Mouse (Mus musculus) frontal cortex, postnatal 14 days (tissue): ENCODE measurements around the gene Npas2.

Experiments used
- DNase-seq, 2 experiments: peaks; one replicate each; pipeline ENCODE4 v3.0.0; 2022; ENCODE audit warnings: low spot score in 2 of 2

The Npas2 gene

DNA sequence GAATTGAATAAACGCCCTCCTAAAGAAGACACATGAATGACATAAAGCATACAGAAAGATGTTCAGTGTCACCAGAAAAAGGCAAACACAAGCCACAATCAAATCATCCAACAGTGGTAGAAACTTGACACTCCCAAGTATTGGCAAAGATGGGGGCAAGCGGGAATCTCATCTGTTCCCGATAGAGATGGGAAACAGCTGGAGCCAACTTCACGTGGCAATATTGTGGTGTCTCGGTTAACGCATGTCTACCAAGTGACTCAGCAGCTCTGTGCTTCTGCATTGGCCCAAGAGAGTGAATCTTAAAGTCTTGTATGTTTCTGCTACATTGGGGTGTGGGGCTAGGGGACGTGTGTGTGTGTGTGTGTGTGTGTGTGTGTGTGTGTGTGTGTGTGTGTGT lies 89.8 kb downstream of the Npas2 start:
- no peak for DNase-seq

DNA sequence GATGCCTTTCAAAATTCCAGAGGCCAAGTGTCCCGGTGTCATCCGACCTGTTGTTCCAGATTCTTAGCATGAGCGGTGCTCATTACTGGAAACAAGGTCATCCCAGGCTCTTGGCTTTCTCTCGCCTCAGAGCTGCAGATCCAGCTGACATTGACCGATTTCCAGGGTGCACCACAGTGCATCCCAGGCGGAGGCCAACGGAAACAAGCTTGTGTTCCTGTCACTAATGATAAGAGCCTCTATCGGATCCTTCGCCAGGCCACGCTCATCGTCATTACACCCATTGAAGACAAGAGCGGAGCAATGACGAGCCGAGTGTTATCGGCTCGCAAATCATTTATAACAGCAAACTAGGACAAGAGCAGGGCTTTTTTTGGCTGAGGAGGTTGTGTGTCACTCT lies 91.3 kb downstream of the Npas2 start:
- no peak for DNase-seq

DNA sequence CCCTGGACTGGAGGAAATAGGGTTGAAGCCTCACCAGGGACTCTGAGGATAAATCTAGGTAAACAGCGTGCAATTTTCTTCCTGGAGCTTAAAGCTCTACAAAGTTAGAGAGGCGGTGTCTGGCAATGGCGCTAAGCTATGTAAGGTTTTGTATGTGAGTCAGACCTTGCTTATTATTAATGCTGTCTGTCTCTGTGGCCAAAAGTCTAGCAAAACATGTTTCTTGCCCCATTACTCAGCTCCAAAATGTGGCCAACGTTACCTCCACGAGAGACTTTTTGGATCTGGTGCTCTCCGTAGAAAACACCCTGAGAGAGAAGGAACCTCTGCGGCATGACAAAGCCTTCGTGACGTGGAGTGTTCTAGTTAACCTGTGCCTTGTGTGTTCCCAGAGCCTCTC lies 93.5 kb downstream of the Npas2 start:
- no peak for DNase-seq

DNA sequence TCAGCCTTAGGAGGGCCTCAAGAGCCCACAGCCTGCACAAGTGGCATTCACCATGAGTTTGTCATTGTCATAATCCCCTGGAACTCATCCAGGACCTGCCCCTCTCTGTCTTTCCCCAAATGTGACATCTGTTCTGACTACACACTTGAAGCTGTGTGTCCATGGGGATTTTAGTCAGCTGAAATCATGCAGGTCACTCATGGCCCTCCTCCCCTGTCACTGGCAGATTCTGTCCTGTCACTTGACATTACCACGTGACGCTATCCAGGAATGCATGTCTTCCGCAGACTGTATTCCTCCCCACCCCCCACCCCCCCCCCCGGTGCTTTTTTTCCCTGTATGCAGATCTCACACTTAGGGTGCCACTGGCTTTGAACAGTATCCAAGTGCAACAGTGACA lies 94.3 kb downstream of the Npas2 start:
- DNase-seq: no peak

DNA sequence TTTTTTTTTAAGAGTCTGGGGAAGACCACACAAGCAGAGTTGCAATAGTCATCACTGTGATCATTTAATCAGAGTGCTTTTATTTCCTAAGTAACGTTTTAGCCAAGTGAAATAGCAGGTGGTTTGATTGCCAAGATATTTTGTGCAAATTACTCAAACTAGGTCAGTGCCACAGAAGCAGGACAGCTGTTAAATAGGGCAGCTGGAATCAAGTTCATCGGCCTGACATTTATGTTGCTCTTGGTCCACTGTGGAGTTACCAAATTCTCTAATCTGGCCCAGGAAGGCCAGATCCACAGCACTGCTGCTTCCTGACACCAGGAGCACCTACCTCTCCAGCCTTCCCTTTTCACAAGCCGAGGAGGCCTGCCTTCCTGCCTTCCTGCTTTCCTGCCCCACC lies 94.9 kb downstream of the Npas2 start:
- no peak for DNase-seq

DNA sequence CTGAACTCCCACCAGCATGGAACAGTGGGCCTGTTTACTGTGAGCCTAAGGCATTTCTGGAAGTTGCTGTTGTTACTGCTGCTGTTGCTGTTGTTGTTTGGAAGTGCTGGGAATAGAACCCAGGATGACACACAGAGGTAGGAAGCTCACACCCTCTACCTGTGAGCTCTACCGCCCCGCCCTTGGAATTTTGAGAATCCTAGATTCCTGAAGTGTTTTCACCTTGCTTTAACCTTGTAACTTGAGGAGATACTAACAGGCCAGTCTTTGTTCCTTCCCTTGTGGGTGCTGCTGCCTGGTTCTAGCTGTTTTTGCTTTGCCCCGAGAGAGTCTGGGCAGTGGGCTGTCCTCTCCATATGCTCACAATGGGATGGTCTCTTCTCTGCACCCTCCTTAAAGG lies 98.5 kb downstream of the Npas2 start:
- no peak for DNase-seq

DNA sequence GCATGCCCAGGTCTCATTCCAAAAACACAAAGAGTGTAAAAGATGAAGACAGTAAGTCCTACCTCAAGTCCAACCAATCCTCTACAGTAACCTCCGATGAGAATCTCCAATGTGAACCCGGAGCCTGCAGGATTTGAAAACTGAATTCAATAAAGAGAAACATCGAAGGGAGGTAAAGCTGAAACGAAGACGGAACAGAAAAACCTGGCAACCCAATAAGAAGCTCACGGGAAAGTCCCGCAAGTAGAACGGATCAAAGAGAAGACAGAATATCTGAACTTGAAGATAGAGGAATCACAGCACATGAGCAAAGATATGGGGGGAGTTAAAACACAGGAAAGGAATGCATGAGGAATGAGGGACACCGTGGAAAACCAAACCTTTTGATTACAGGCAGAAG lies 104.8 kb downstream of the Npas2 start:
- DNase-seq: no peak

DNA sequence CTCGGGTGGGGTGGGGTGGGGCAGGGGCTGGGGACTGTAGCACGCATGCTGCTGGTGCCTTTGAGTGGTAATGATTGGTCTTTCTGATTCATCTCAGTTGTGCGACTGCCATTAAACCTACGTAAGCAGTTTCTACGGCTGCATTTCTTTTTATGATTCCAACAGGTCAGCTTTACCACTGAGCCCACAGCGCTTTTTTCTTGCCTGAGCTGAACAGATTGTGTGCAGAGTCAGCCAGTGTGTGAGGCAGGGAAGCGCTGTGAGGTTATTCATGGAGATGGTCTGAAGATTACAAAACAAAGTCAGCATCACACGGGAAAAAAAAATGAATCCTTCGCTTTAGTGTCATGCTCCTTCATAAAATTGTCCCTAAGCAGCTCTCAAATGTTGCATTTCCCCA lies 106.7 kb downstream of the Npas2 start:
- DNase-seq: no peak

DNA sequence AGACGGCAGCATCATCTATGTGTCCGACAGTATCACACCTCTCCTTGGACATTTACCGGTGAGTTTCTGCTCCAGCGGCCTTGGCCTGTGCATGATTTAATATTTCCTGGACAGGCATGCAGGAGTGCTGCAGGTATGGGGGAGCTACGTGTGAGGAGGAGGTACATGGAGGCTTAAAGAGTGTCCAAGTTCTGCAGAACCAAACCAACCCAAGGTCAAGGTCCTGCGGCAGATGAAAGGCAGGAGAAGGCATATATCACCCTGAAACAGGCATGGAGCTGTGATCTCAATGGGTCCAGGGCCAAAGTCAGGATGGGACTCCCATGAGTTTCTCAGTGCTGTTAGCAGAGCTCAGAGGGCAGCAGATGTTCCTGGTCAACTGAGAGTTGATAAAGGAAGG lies 107.1 kb downstream of the Npas2 start:
- no peak for DNase-seq

DNA sequence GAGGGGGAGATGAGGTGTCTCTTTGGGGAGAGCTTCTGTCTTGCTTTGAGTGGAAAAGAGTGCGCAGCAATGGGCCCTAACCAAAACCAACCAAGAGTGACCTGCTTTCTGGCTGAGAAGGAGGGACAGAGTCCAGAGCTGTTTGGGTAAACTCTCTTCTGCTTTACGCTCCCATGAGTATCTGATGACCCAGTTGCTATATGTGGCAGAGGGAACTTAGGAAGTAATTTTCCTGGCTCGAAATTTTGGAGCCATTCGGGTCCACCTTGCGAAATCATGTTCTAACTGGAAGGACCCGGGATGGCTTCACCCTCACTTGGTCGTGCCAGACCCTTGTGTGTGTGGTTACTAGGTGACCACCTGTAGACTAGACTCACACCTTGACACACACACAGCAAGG lies 108.7 kb downstream of the Npas2 start:
- DNase-seq: no peak

DNA sequence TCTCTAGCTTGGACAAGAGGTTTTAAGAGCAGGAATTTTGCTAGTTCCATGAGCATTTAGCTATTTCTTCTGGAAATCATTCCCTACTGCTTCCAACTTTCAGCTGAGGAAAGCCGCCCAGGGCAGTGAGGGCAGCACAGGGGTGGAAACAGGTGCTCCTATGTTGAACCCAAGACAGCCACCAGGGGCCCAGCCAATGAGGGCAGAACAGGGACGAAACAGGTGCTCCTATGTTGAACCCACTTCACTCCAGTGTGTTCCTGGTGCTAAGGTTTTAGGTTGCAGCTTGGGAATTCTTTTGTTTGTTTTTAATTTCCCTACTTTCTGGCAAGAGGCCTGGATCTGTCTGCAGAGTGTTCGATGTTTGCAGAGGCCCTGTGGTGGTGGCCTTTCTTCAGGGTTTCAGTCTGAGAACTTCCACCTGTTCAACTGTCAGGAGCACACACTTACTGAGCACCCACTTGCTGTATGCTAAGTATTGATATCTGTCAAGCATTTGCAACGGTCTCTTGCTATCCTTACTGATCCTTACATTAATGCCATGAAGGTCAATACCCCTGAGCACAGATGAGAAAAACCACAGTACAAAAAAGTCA lies 109.6 kb downstream of the Npas2 start:
- DNase-seq: no peak

DNA sequence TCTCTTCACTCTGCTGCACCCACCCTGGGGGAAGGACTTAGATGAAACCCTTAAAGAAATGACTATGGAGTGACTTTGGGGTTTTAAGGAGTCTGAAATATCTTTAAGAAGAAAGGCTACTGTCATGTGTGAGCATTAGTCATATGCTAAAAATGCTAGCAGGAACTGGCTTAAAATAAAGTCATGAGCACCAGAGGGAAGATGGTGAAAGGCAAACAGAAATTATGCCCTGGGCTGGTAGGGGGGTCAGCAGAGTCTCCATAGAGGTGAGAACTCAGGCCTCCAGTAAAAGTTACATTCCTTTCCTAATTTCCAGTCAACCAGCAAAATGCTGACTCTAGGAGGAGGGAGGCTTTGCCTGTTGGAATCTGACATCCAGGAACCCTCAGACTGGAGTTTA lies 113.8 kb downstream of the Npas2 start:
- DNase-seq: no peak

DNA sequence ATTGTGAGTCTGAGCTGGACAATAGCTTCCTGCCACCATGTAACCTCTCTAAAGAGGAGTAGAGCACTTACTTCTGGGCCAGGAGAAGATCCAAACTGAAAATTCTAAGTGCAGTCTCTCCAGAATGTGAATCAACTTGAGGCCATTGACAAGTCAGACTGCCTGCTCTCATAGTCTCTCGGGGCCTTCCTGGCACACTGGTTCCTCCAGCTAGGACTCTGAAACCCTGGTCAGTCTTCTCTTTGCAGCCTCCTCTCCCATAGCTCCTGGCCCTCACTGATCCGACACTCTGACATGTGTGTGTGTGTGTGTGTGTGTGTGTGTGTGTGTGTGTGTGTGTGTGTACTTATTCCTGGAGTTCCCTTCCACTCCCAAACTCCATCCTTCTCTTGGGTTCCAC lies 114.4 kb downstream of the Npas2 start:
- no peak for DNase-seq

DNA sequence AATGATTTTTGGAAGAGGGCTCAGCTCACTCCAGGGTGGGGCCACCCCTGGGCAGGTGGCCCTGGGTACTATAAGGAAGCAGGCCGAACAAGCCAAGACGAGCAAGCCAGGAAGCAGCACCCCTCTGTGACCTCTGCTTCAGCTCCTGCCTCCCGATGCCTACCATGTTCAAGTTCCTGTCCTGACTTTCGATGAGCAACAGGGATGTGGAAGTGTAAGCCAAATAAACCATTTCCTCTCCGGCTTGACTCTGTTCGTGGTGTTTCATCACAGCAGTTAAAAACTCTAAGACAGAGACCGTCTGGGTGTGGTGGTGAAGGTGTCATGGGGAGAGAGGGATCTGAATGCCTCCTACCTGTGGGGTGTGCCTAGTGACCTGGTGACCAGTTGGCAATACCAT lies 116.0 kb downstream of the Npas2 start:
- DNase-seq: no peak

DNA sequence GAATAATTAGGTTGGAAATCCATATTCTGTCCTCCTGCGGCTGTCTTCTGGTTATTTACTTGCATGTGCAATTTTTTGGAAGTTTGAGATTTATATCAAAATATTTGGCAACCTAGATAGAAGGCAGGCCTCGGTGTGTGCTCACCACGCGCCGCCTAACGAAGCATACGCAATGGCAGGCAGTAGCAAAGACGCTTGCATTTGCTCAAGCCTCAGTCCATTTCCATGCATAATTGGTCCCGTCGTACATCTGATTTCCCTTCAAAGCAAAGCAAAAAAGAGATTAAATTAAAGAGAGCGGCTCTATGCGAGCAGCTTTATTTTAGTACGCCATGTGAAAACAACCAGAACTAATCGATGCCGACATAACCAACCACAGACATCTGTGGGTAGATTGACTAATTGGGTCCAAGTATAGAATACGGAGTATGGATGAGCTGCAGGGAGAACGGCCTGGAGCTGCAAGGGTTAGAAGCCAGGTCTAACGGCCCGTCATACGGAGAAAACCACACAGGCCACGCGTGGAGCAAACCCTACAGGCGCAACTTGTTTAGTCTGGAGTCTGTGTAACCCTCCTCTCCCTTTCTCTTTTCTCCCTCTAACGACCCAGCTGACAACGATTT lies 118.9 kb downstream of the Npas2 start:
- no peak for DNase-seq

DNA sequence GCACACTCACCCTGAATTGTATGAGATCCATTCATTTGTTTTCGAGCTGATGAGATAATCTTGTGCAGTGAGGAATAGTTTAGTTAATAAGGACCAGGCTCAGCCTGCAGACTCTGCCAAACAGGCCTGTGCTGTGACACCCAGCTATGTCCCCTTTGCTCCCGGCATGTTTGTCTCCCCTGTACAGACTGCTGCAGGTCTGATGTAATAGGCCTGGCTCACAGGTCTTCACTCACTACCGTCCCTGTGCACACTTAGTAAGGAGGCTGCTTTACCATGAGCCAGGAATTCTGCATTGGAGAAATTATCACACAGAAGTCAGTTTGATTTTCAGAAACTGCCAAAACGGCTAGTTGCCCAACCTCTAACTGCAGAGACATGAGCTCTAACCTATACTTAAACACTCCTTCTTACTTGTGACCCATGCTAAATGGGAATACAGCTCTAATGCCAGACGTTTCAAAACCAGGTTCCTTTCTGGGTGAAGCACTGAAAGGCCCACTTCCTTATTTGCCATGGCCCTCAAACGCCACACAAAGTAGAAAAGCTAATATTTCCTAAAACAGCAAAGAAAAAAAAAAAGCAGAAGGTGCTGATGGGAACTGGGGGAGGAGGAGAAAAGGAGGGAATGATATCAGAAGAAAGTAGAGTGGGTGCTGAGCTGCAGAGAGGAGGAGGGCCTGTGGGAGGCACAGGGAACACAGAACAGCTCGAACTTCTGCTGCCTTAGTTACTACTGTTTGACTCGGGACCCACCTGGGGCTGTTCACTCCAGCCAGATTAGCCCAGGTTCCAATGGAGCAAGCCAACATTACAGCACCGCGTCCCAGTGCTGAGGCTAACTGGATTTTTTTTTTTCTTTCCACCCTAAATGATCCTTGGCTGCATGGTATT lies 120.1 kb downstream of the Npas2 start:
- no peak for DNase-seq

DNA sequence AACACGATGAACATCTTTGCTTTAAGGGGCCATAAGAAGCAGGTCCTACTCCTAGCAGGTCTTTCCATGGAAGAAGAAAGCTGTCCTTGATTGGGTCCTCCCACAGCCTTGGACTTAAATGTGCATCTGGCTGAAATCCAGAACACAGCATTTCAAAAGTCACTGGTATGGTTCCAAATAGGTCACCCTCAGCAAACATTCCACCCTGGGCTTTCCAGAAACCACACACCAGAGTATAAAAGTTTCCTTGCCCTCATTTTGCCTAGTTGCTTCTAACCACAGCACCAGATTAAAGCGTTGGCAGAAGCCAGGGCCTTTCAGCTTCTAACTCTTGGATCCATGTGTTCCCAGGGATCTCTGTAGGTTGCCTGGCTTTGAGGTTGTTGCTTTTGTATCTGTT lies 124.4 kb downstream of the Npas2 start:
- no peak for DNase-seq

DNA sequence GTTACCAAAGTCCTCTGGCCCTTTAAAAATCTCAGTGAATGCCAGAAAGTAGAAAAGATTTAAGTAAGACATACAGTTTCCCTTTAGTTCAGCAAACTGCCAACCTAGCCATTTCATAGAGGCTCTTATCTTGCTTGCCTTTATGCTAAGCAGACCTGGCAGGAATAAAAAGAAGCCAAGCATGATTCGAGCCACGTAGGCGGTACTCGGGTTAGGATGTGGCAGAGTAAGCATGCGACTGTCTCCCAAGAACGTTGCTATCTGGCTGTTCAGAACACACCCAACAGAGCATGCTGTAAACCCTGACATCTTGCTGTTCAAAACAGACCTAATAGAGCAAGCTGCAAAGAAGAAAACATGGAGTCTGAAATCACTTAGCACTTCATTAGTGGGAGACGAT lies 125.3 kb downstream of the Npas2 start:
- DNase-seq: no peak

DNA sequence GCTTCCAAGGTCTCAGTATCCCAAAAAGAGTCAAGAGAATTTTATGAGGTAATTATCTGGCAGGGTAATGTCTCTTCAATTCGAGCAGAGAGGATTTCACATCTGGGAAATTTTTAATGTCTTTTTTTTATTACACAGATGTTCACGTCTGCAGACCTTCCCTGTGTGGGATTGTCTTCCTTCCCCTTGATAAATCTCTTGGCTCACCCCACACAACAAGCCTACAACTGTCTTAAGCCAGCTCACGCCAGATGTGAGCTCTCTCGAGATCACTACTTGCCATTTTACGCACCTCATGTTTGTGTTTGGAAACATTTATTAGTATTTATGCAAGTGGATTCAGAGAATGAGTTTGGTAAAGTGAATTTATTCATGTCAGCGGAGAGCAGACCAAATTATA lies 128.4 kb downstream of the Npas2 start:
- no peak for DNase-seq

DNA sequence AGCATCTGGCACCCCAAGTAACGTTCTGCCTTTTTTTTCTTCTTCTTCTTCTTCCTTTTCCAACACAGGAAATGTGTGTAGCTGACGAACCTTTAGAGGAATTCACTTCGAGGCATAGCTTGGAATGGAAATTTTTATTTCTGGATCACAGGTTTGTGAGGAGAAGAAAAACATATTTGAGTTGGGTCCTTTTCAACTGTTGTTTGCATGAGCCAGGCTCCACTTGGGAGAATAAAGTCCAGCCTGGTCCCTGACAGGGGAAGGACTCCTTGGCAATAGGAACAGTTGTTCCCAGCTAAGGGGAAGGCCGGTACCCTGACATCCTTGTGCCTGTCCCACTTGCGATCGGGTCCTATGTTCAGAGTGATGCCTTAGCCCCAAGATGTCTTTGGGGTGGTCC lies 131.7 kb downstream of the Npas2 start:
- DNase-seq: no peak

DNA sequence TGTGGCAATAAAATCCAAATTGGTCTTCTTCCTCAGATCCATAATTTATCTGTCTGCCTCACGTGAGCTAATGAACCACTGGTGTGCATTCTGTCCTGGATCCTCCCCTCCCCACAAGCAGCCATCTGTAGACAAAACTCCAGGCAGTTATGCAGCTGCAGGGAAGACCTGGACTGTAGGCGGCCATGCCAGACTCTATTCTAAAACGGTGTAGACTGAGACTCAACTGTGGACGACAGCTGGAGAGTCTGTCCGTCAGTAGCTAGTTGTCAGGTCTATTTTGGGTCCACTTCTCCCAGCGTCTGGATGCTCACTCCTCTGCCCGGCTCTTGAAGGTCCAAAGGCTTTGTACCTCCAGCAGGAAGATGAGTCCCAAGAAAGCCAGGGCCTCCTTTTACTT lies 134.0 kb downstream of the Npas2 start:
- DNase-seq: no peak

DNA sequence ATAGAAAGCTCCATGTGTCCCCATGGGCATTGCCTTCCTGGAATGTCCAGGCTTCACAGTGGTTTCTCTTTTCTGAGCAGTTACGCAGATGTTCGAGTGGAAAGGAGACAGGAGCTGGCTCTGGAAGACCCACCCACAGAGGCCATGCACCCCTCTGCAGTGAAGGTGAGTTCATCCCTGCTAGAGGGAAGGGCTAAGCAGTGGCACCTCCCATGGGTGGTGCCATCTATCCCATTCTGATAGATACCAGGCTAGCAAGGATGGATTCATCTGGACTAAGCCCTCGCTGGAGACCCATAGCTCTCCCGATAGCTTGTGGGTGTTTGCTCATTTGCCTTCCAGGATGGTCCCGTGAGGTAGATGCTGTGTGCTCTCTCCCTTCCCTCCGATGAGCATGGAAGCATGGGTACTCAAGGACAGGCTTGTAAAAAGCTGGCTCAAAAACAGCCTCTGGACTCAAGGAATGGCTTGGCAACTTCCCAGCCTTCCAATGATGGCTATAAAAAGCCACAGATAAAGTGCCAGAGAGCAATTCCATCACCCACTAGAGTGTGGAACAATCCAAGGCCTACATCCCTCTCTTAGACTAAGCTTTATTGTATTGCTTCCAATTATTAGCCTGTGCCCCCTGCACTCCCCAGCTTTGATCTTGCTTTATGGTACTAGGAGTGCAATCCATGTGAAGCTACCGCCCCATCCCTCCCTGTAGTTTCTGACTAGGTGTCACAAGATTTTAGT lies 137.5 kb downstream of the Npas2 start:
- no peak for DNase-seq

DNA sequence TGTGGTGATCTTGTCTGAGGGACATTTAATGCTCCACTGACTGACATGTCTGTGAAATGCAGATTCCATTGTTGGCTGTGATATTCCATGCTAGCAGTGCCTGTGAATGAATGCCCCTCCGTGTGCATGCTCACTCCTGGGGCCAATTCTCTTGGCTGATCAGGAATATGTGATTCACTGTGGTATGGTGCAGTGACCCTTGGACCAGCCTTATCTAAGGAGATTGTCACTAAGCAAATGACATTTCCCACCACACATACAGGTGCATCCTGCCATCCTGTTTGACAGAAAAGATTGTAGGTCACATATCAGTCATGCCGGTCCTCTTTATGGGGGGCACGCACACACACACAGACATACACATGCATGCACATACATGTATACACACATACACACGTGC lies 138.9 kb downstream of the Npas2 start:
- no peak for DNase-seq
